Mouse (Mus musculus) lung, postnatal 0 days (tissue): ENCODE results near the gene Pcsk4. TPM values are rescaled to one million over a fixed set of nuclear protein-coding genes. Genes with fewer than 3 reads are reported as not detected.
A peak's percentile ranks its signal among the peaks of the same experiment; 100 is the strongest.

Source experiments
- ATAC-seq: fragments of 200-750 bp; cut with Nextera tagmentation; 2 replicates; pipeline ENCODE4 v1.8.0; 2017; ENCODE audit warnings: moderate library complexity
- DNase-seq: peaks from one replicate; pipeline ENCODE4 v3.0.0-alpha.2; 2016; ENCODE audit warnings: low spot score
- H3K27ac ChIP-seq: fragments of 300-500 bp; sonication (generic); 2 replicates; pipeline ENCODE4 v1.5.1; 2014; ENCODE audit warnings: antibody characterized with exemption, mild to moderate bottlenecking, low read length, mixed read lengths
- H3K27me3 ChIP-seq: fragments of 300-500 bp; sonication (generic); replicated peaks from 2 replicates; pipeline ENCODE4 v1.6.1; 2014; ENCODE audit warnings: low read length, mixed read lengths; ENCODE audit not compliant: insufficient read depth
- H3K36me3 ChIP-seq: fragments of 300-500 bp; sonication (generic); 2 replicates; pipeline ENCODE4 v1.6.1; 2014; ENCODE audit warnings: low read length, mixed read lengths; ENCODE audit not compliant: insufficient read depth
- H3K4me1 ChIP-seq: fragments of 300-500 bp; sonication (generic); 2 replicates; pipeline ENCODE4 v1.6.1; 2014; ENCODE audit warnings: antibody characterized with exemption, low read depth, low read length, mixed read lengths; ENCODE audit not compliant: insufficient read depth
- H3K4me2 ChIP-seq: fragments of 300-500 bp; sonication (generic); replicated peaks from 2 replicates; pipeline ENCODE4 v1.6.1; 2014; ENCODE audit warnings: low read depth, mild to moderate bottlenecking, low read length, moderate library complexity, mixed read lengths
- H3K4me3 ChIP-seq: fragments of 300-500 bp; sonication (generic); 2 replicates; pipeline ENCODE4 v1.5.1; 2014; ENCODE audit warnings: low read depth, low read length
- H3K9ac ChIP-seq: fragments of 300-500 bp; sonication (generic); replicated peaks from 2 replicates; pipeline ENCODE4 v1.6.1; 2014; ENCODE audit warnings: low read depth, mild to moderate bottlenecking
- H3K9me3 ChIP-seq: fragments of 300-500 bp; sonication (generic); 2 replicates; pipeline ENCODE4 v1.6.1; 2016; ENCODE audit warnings: low read length, mixed read lengths
- CTCF ChIP-seq: IDR thresholded peaks from 2 replicates; pipeline ENCODE4 v1.5.1; 2016; ENCODE audit warnings: antibody characterized with exemption, mild to moderate bottlenecking
- EP300 ChIP-seq: IDR thresholded peaks from 2 replicates; pipeline ENCODE4 v1.6.1; 2016; ENCODE audit warnings: antibody characterized with exemption, mild to moderate bottlenecking, control low read depth
- WGBS: fragments of 180-500 bp; shearing (Covaris S2); extraction: QIAGEN DNeasy Blood & Tissue Kit; methylation state at CpG from one replicate; pipeline ENCODE4 v1.1.7; 2014; 5-methylcytosine and 5-hydroxymethylcytosine counted together
- polyA plus RNA-seq: library from polyadenylated mRNA; unstranded; fragments of >200 nt; fragmentation: Nextera tagmentation; extraction: Ambion mirVana; gene quantifications from 2 replicates; pipeline ENCODE4 v1.2.1, GENCODE M21; 2015

The Pcsk4 gene
- polyA plus RNA-seq, 1 experiment from 2014 or later: 3.4 TPM

DNA sequence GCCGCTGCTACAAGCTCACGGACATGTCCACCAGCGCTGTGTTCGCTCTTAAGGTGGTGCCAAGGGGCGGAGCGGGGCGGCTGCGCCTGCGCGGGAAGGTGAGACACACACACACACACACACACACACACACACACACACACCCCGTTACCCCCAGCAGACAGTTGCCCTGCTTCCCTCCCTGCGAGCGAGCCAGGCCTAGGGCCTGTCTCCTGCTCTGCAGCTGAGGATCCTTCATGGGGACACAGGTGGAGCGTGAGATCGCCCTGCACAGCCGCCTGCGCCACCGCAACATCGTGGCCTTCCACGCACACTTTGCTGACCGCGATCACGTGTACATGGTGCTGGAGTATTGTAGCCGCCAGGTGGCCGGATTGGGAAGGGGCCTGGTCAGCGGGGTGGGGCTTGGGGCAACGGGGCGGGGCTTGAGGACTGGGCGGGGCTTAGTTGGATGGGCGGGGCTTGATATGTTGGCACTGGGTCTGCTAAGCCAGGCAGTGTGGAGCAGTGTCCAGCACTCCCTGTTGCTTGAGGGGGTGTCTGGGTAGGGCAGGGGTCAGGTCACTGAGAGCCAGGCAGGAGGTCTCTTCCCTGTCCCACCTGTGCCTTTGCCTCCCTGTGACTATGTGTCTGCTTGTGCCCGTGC is 28.8 kb upstream of the Pcsk4 start:
- peaks cover 41% of the 10 kb centered on the region for H3K27me3 ChIP-seq
- no peak overlapping the region for H3K4me3 ChIP-seq
- no peak overlapping the region for H3K9ac ChIP-seq

DNA sequence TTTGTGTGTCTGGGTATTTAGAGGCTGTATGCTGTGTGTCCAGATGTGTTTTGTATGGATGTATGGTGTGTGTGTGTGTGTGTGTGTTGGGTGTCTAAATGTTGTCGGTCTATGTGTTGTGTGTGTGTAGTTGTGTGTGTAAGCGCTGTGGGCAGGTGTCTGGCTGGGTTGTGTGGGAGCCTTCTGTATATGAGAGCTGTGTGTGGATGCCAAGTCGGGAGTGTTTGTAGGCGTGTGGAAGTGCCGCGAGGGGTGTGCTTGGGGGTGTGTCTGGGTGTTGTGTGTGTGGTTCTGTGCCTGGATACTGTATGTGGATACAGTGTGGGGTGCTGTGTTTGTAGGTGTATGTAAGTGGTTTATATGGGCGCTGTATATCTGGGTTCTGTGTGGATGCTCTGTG is 28.0 kb upstream of the Pcsk4 start:
- WGBS: 28% methylated on average over 7 of the region's 7 CpGs
- Histone ChIP-seq H3K4me3 (no peak overlapping the region), H3K9ac (no peak overlapping the region), H3K27ac (no peak overlapping the region), H3K4me1 (no peaks in the 10 kb centered on the region), H3K4me2 (peak overlapping the region; percentile 39), H3K27me3 (peaks cover 41% of the 10 kb centered on the region), H3K9me3 (no peaks in the 10 kb centered on the region), H3K36me3 (no peaks in the 10 kb centered on the region)
- no peak for TF ChIP-seq CTCF
- no peak for TF ChIP-seq EP300
- ATAC-seq (no peak), DNase-seq (no peak)

More for the DNA sequence above, 28.8 kb upstream of the Pcsk4 start:
- WGBS: 7% methylated on average over 29 of the region's 31 CpGs
- peak; percentile 75 for ATAC-seq
- no peaks in the 10 kb centered on the region for H3K9me3 ChIP-seq
- TF ChIP-seq EP300 (no peak), CTCF (peak; percentile 41; the same call in 1 of the 2 replicates)
- H3K36me3 ChIP-seq: no peaks in the 10 kb centered on the region
- H3K4me1 ChIP-seq: no peaks in the 10 kb centered on the region
- no peak overlapping the region for H3K27ac ChIP-seq
- H3K4me2 ChIP-seq: peak overlapping the region; percentile 39
- peak; percentile 52 for DNase-seq

DNA sequence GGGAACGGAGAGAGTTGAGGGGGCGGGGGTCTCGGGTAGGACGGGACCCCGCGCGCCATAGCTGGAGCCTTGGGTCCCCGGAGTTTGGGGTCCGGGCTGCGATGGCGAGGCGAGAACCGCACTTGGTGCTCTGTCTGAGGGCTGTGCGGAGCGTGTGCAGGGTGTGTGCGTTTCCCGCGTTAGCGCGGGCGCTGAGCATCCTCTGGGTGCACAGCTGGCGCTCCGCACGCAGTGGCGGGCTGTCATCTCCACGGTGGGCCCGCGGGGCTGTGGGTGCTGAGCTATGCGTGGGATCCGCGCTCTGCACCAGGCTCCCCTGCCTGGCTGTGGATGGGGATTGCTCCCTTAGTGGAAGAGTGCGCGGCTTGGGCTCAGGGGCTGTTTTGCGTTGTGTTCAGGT is 27.4 kb upstream of the Pcsk4 start:
- H3K4me3 ChIP-seq: no peak overlapping the region; the same call in 1 of the 2 replicates
- H3K4me2 ChIP-seq: peak overlapping the region; percentile 19
- DNase-seq: no peak
- TF ChIP-seq EP300: no peak
- TF ChIP-seq CTCF: no peak
- H3K9me3 ChIP-seq: no peaks in the 10 kb centered on the region
- no peaks in the 10 kb centered on the region for H3K36me3 ChIP-seq
- WGBS: 3% methylated on average over 33 of the region's 34 CpGs
- no peak overlapping the region for H3K9ac ChIP-seq
- no peaks in the 10 kb centered on the region for H3K4me1 ChIP-seq
- ATAC-seq: no peak
- no peak overlapping the region for H3K27ac ChIP-seq
- peaks cover 41% of the 10 kb centered on the region for H3K27me3 ChIP-seq

GRCm38 (mm10) chr10:80356001-80356682 is 26.8 kb upstream of the Pcsk4 start, which contains the start of gene Plk5:
Plk5 (plus strand) TSS chr10:80356459.
- TF ChIP-seq EP300: no peak
- no peak for TF ChIP-seq CTCF
- Histone ChIP-seq H3K27me3 (peaks cover 41% of the 10 kb centered on the region), H3K27ac (no peak within 1 kb of the TSS), H3K4me1 (no peaks in the 10 kb centered on the region), H3K9me3 (no peaks in the 10 kb centered on the region), H3K4me2 (peak within 1 kb of the TSS; percentile 19), H3K9ac (no peak within 1 kb of the TSS), H3K36me3 (no peaks in the 10 kb centered on the region), H3K4me3 (no peak within 1 kb of the TSS; the same call in 1 of the 2 replicates)
- ATAC-seq (no peak), DNase-seq (no peak)
- 3% methylated on average over 45 of the region's 53 CpGs for WGBS

DNA sequence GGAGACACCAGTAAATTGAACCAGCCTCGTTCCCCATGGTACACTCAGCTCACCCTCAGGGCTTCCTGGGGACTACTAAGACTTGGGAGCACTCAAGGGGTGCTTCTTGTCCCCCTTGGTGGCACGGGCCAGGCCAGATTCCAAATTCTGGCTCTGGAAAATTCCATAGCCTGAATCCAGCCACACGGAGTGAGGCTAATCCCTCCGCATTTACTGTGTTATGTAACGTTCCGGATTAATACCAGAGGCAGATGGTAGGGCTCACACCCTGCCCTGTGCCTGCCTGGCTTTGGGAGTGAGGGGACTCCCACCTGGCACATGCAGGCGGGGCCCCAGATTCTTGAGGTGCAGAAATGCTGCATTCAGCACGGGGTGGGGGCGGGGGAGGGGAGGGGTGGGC is 26.1 kb upstream of the Pcsk4 start:
- H3K4me2 ChIP-seq: no peak overlapping the region
- H3K27ac ChIP-seq: no peak overlapping the region
- ATAC-seq (no peak), DNase-seq (no peak)
- WGBS: 8% methylated on average over 7 of the region's 9 CpGs
- no peaks in the 10 kb centered on the region for H3K4me1 ChIP-seq
- H3K36me3 ChIP-seq: no peaks in the 10 kb centered on the region
- TF ChIP-seq EP300 (no peak), CTCF (no peak)
- no peak overlapping the region for H3K4me3 ChIP-seq
- H3K27me3 ChIP-seq: peaks cover 46% of the 10 kb centered on the region
- no peak overlapping the region for H3K9ac ChIP-seq
- H3K9me3 ChIP-seq: no peaks in the 10 kb centered on the region

DNA sequence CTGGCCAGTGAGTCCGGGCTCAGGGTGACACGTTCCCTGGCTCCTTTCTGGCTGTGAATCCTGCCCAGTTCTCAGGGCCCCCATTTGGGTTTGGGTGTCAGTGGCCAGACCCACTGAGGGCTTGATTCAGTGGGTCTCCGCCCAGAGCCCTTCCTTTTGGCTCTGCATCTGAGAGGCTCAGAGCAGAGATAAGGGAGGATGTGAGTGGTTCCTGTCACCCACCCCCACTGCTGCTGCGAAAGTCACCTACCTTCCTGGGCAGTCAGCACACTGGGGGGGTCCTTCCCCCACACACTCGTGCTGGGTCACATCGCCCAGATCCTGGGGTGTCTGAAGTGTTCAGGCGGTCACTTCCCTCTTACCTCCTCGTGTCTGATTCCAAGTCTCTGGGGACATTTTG is 23.4 kb upstream of the Pcsk4 start:
- DNase-seq (no peak), ATAC-seq (no peak)
- 38% methylated on average over 8 of the region's 8 CpGs for WGBS
- H3K9ac ChIP-seq: no peak overlapping the region
- peaks cover 5% of the 10 kb centered on the region; the same call in 1 of the 2 replicates for H3K4me1 ChIP-seq
- H3K4me3 ChIP-seq: no peak overlapping the region
- H3K27me3 ChIP-seq: peaks cover 46% of the 10 kb centered on the region
- TF ChIP-seq EP300 (no peak), CTCF (no peak)
- no peak overlapping the region for H3K4me2 ChIP-seq
- H3K9me3 ChIP-seq: no peaks in the 10 kb centered on the region
- H3K36me3 ChIP-seq: no peaks in the 10 kb centered on the region
- H3K27ac ChIP-seq: no peak overlapping the region
